Mouse (Mus musculus): ENCODE measurements around the gene Gm20683.

DNA sequence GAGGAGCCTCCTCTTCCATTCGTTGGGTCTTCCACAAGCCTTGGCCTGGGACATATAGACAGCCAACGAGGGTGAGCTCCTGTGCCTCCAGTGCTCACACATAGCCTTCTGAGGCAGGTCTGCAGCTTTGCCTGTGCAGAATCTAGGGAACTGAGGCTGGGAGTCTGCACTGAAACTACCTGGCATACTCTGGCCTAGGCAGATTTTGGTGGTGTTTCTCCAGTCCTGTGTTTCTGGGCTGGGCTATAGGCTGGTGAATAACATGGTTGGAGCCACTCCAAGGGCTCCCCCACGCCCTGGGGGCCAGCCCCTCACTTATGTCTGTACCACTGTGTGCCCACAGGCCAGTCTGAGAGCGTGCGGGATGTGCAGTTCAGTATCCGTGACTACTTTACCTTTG is 16.3 kb downstream of the Gm20683 start:
- no peak for TF ChIP-seq CTCF (IDR thresholded peaks at IDR 0.05; ENCODE audit: insufficient read depth, low read length)
- no peak for TF ChIP-seq POLR2A (IDR thresholded peaks at IDR 0.05; ENCODE audit: borderline replicate concordance, extremely low read depth, low read depth, low read length)
